Mouse (Mus musculus): ENCODE data around the gene Cpne4. TPM values are rescaled to one million over a fixed set of nuclear protein-coding genes. Genes with fewer than 3 reads are reported as not detected.

Gene Cpne4
- total and polyA plus RNA-seq, 3 experiments = not detected

GRCm38 (mm10) chr9:104981934-104982548 is 435.0 kb downstream of the Cpne4 start:
- DNase-seq (ENCODE audit: low spot score) (no peak), ATAC-seq (ENCODE audit: extremely low read depth, insufficient number of reproducible peaks, low FRiP score, poor library complexity, severe bottlenecking) (no peak)
- peaks cover 16% of the 10 kb centered on the region for H3K9me3 ChIP-seq (replicated peaks)
- TF ChIP-seq CTCF (IDR thresholded peaks at IDR 0.05; ENCODE audit: low read depth, low read length) (no peak), POLR2AphosphoS5 (IDR thresholded peaks at IDR 0.05; ENCODE audit: insufficient replicate concordance, low read depth, low read length) (no peak), GATA2 (IDR thresholded peaks at IDR 0.05; ENCODE audit: borderline replicate concordance, low read depth, low read length) (no peak), GATA1 (IDR thresholded peaks at IDR 0.05; ENCODE audit: borderline replicate concordance, low read length) (no peak), TAL1 (conservative IDR thresholded peaks at IDR 0.05; ENCODE audit: low read depth, low read length) (no peak)
- H3K27me3 ChIP-seq (ENCODE audit: insufficient read depth, low read length) = no peaks in the 10 kb centered on the region
- no peak overlapping the region for H3K4me3 ChIP-seq (ENCODE audit: low read depth, low read length)
- no peaks in the 10 kb centered on the region for H3K36me3 ChIP-seq (replicated peaks)
- H3K4me1 ChIP-seq (ENCODE audit: insufficient read depth, low read depth, low read length) = no peaks in the 10 kb centered on the region

DNA sequence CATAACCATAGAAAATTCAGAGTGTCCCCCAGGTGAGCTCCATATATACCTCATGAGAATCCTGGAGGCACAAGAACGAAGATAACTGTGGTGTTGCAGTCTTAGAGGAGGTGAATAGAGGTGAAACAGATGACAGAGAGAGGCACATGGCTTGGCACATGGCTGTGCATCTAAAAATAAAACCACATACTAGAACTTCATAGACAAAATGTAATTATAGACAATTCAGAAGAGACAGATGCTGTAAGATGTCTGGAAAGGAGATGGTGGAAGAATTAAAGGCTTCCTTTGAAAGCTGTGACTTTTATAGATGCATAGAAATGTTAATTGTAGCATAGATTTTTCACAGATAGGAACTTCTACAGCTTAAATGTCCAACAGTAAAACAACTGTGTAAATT is 451.1 kb downstream of the Cpne4 start:
- peaks cover 8% of the 10 kb centered on the region for H3K9me3 ChIP-seq (replicated peaks)
- H3K36me3 ChIP-seq (replicated peaks) = no peaks in the 10 kb centered on the region
- H3K27me3 ChIP-seq (ENCODE audit: insufficient read depth, low read length) = no peaks in the 10 kb centered on the region
- no peak for DNase-seq (ENCODE audit: low spot score)
- ATAC-seq (ENCODE audit: extremely low read depth, insufficient number of reproducible peaks, low FRiP score, poor library complexity, severe bottlenecking) = no peak
- no peak overlapping the region for H3K4me3 ChIP-seq (ENCODE audit: low read depth, low read length)
- no peaks in the 10 kb centered on the region for H3K4me1 ChIP-seq (ENCODE audit: insufficient read depth, low read depth, low read length)
- TF ChIP-seq TAL1 (conservative IDR thresholded peaks at IDR 0.05; ENCODE audit: low read depth, low read length) (no peak), GATA2 (IDR thresholded peaks at IDR 0.05; ENCODE audit: borderline replicate concordance, low read depth, low read length) (no peak), GATA1 (IDR thresholded peaks at IDR 0.05; ENCODE audit: borderline replicate concordance, low read length) (no peak), CTCF (IDR thresholded peaks at IDR 0.05; ENCODE audit: low read depth, low read length) (no peak), POLR2AphosphoS5 (IDR thresholded peaks at IDR 0.05; ENCODE audit: insufficient replicate concordance, low read depth, low read length) (no peak)

DNA sequence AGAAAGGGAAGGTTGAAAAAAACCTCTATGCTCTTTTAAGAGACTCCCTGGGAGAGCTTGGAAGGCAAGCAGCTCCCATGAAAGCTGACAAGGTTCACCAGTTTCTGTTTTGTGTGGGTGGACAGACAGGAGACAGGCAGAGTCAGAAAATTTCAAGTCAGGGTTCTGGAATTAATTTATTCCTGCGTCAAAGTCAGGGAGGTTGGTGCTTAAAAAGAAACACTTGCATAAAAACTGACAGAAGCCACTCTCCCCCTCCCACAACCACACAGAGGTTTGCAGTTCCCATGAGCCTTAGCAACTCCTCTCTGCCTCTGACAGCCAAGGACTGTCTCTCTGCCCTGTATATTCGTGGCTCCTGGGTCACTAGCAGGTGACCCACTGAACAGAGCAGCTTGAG is 463.6 kb downstream of the Cpne4 start:
- H3K9me3 ChIP-seq (replicated peaks) = no peaks in the 10 kb centered on the region
- ATAC-seq (ENCODE audit: extremely low read depth, insufficient number of reproducible peaks, low FRiP score, poor library complexity, severe bottlenecking) (no peak), DNase-seq (ENCODE audit: low spot score) (no peak)
- no peaks in the 10 kb centered on the region for H3K36me3 ChIP-seq (replicated peaks)
- H3K27me3 ChIP-seq (ENCODE audit: insufficient read depth, low read length) = no peaks in the 10 kb centered on the region
- no peak overlapping the region for H3K4me3 ChIP-seq (ENCODE audit: low read depth, low read length)
- TF ChIP-seq POLR2AphosphoS5 (IDR thresholded peaks at IDR 0.05; ENCODE audit: insufficient replicate concordance, low read depth, low read length) (no peak), GATA2 (IDR thresholded peaks at IDR 0.05; ENCODE audit: borderline replicate concordance, low read depth, low read length) (no peak), GATA1 (IDR thresholded peaks at IDR 0.05; ENCODE audit: borderline replicate concordance, low read length) (no peak), CTCF (IDR thresholded peaks at IDR 0.05; ENCODE audit: low read depth, low read length) (no peak), TAL1 (conservative IDR thresholded peaks at IDR 0.05; ENCODE audit: low read depth, low read length) (no peak)
- no peaks in the 10 kb centered on the region for H3K4me1 ChIP-seq (ENCODE audit: insufficient read depth, low read depth, low read length)

GRCm38 (mm10) chr9:105018186-105018585 is 471.1 kb downstream of the Cpne4 start:
- ATAC-seq (ENCODE audit: extremely low read depth, insufficient number of reproducible peaks, low FRiP score, poor library complexity, severe bottlenecking) (no peak), DNase-seq (ENCODE audit: low spot score) (no peak)
- no peaks in the 10 kb centered on the region for H3K27me3 ChIP-seq (ENCODE audit: insufficient read depth, low read length)
- no peak overlapping the region for H3K4me3 ChIP-seq (ENCODE audit: low read depth, low read length)
- no peaks in the 10 kb centered on the region for H3K36me3 ChIP-seq (replicated peaks)
- no peaks in the 10 kb centered on the region for H3K4me1 ChIP-seq (ENCODE audit: insufficient read depth, low read depth, low read length)
- TF ChIP-seq GATA2 (IDR thresholded peaks at IDR 0.05; ENCODE audit: borderline replicate concordance, low read depth, low read length) (no peak), CTCF (IDR thresholded peaks at IDR 0.05; ENCODE audit: low read depth, low read length) (no peak), POLR2AphosphoS5 (IDR thresholded peaks at IDR 0.05; ENCODE audit: insufficient replicate concordance, low read depth, low read length) (no peak), GATA1 (IDR thresholded peaks at IDR 0.05; ENCODE audit: borderline replicate concordance, low read length) (no peak), TAL1 (conservative IDR thresholded peaks at IDR 0.05; ENCODE audit: low read depth, low read length) (no peak)
- peaks cover 3% of the 10 kb centered on the region; the same call in 1 of the 2 replicates for H3K9me3 ChIP-seq (replicated peaks)

DNA sequence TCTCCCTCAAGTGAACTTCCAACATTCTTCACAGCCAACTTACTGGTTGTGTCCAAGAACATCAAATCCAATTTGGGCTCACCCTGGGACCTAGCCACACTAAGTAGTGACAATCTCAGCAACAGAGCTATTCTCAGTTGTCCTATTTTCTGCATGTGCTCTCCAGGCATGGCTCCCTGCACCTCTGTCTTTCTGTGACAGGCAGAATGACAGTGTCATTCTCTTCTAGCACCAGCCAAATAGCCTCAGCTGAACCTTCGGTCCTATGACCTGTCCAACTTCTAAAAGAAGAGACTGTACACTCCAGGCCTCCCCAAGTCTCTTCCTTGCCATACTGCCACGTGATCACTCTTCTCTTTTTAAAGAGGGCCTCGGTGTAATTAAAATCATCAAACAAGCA is 481.2 kb downstream of the Cpne4 start:
- H3K4me1 ChIP-seq (ENCODE audit: insufficient read depth, low read depth, low read length) = no peaks in the 10 kb centered on the region
- DNase-seq (ENCODE audit: low spot score) (no peak), ATAC-seq (ENCODE audit: extremely low read depth, insufficient number of reproducible peaks, low FRiP score, poor library complexity, severe bottlenecking) (no peak)
- H3K36me3 ChIP-seq (replicated peaks) = no peaks in the 10 kb centered on the region
- no peaks in the 10 kb centered on the region for H3K27me3 ChIP-seq (ENCODE audit: insufficient read depth, low read length)
- no peak overlapping the region for H3K4me3 ChIP-seq (ENCODE audit: low read depth, low read length)
- TF ChIP-seq POLR2AphosphoS5 (IDR thresholded peaks at IDR 0.05; ENCODE audit: insufficient replicate concordance, low read depth, low read length) = no peak
- TF ChIP-seq GATA1 (IDR thresholded peaks at IDR 0.05; ENCODE audit: borderline replicate concordance, low read length) = no peak
- TF ChIP-seq TAL1 (conservative IDR thresholded peaks at IDR 0.05; ENCODE audit: low read depth, low read length) = no peak
- no peak for TF ChIP-seq CTCF (IDR thresholded peaks at IDR 0.05; ENCODE audit: low read depth, low read length)
- no peak for TF ChIP-seq GATA2 (IDR thresholded peaks at IDR 0.05; ENCODE audit: borderline replicate concordance, low read depth, low read length)
- H3K9me3 ChIP-seq (replicated peaks) = 0 out of 2 replicates have a peak, but pooled peaks cover 2% of the 10 kb centered on the region

DNA sequence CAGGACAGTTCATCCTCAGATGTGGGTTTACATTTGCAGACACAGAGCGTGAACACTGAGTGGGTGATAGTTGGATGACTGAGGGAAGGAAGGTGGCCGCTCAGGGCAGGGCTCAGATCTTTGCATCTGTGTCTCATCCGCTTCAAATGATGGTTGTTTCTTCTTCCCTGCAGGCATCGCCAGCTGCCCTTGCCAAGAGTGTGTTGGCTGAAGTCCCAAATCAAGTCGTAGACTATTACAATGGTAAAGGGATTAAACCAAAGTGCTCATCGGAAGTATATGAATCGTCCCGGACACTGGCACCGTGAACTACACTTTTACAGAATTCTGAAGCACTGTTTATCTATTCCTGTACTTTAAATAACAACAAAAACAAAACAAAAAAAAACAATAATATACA is 485.5 kb downstream of the Cpne4 start:
- TF ChIP-seq GATA1 (IDR thresholded peaks at IDR 0.05; ENCODE audit: borderline replicate concordance, low read length) = no peak
- no peak for TF ChIP-seq CTCF (IDR thresholded peaks at IDR 0.05; ENCODE audit: low read depth, low read length)
- no peak for TF ChIP-seq GATA2 (IDR thresholded peaks at IDR 0.05; ENCODE audit: borderline replicate concordance, low read depth, low read length)
- TF ChIP-seq POLR2AphosphoS5 (IDR thresholded peaks at IDR 0.05; ENCODE audit: insufficient replicate concordance, low read depth, low read length) = no peak
- Histone ChIP-seq H3K27me3 (ENCODE audit: insufficient read depth, low read length) (no peaks in the 10 kb centered on the region), H3K4me3 (ENCODE audit: low read depth, low read length) (no peak overlapping the region), H3K4me1 (ENCODE audit: insufficient read depth, low read depth, low read length) (no peaks in the 10 kb centered on the region), H3K9me3 (replicated peaks) (no peaks in the 10 kb centered on the region), H3K36me3 (replicated peaks) (no peaks in the 10 kb centered on the region)
- DNase-seq (ENCODE audit: low spot score) (no peak), ATAC-seq (ENCODE audit: extremely low read depth, insufficient number of reproducible peaks, low FRiP score, poor library complexity, severe bottlenecking) (no peak; the same call in 1 of the 2 replicates)
